Mouse (Mus musculus) G1E-ER4 (cell line): Measurements from ENCODE around the gene Dynll2. TPM values are rescaled to one million over a fixed set of nuclear protein-coding genes. Genes with fewer than 3 reads are reported as not detected.

Experiments
- GATA1 ChIP-seq: IDR thresholded peaks from one replicate; pipeline ENCODE4 v1.8.0; 2012; ENCODE audit warnings: low read length, inconsistent platforms
- polyA plus RNA-seq: library from polyadenylated mRNA; stranded (reverse); fragments of >175 nt; gene quantifications from 2 replicates; pipeline ENCODE4 v1.2.3, GENCODE M21; 2012

The Dynll2 gene
- polyA plus RNA-seq, 1 experiment, result 75.8 TPM

- no peak for TF ChIP-seq GATA1
Measured at GRCm38 (mm10) chr11:88009542-88010190, 22.3 kb upstream of the Dynll2 start.

GRCm38 (mm10) chr11:88008641-88009040 lies 21.3 kb upstream of the Dynll2 start:
- TF ChIP-seq GATA1, result no peak

GRCm38 (mm10) chr11:88004123-88004522 lies 16.8 kb upstream of the Dynll2 start:
- TF ChIP-seq GATA1, result no peak

- TF ChIP-seq GATA1, result no peak
Measured at GRCm38 (mm10) chr11:88002738-88003137, 15.4 kb upstream of the Dynll2 start.

- TF ChIP-seq GATA1, result no peak
Measured at GRCm38 (mm10) chr11:87999751-88000150, 12.4 kb upstream of the Dynll2 start.

- no peak for TF ChIP-seq GATA1
Measured at GRCm38 (mm10) chr11:87991806-87992205, 4.5 kb upstream of the Dynll2 start.

GRCm38 (mm10) chr11:87987861-87988260 lies 528 bp upstream of the Dynll2 start:
- TF ChIP-seq GATA1, result no peak

GRCm38 (mm10) chr11:87986141-87986741 lies 1.1 kb downstream of the Dynll2 start:
- TF ChIP-seq GATA1, result no peak

- TF ChIP-seq GATA1, result no peak
Measured at GRCm38 (mm10) chr11:87985643-87986042, 1.7 kb downstream of the Dynll2 start.

GRCm38 (mm10) chr11:87984571-87984970 lies 2.8 kb downstream of the Dynll2 start:
- TF ChIP-seq GATA1, result no peak

- TF ChIP-seq GATA1, result no peak
Measured at GRCm38 (mm10) chr11:87978905-87979304, 8.4 kb downstream of the Dynll2 start.

- no peak for TF ChIP-seq GATA1
Measured at GRCm38 (mm10) chr11:87974477-87975181, 12.7 kb downstream of the Dynll2 start.

- TF ChIP-seq GATA1, result no peak
Measured at GRCm38 (mm10) chr11:87973559-87974305, 13.6 kb downstream of the Dynll2 start.

- TF ChIP-seq GATA1, result no peak
Measured at GRCm38 (mm10) chr11:87972829-87973228, 14.5 kb downstream of the Dynll2 start.

- TF ChIP-seq GATA1, result no peak
Measured at GRCm38 (mm10) chr11:87968356-87969122, 18.8 kb downstream of the Dynll2 start.
